Mouse (Mus musculus): Measurements from ENCODE around the gene Fosl1. TPM values are rescaled to one million over a fixed set of nuclear protein-coding genes. Genes with fewer than 3 reads are reported as not detected.
"Not testable (repeated sequence)": the region's sequence is repeated elsewhere in the genome, so short reads cannot be mapped to it uniquely, and the experiment has no call there.

Gene Fosl1
- total RNA-seq, 2 experiments from 2014 or later: not detected

DNA sequence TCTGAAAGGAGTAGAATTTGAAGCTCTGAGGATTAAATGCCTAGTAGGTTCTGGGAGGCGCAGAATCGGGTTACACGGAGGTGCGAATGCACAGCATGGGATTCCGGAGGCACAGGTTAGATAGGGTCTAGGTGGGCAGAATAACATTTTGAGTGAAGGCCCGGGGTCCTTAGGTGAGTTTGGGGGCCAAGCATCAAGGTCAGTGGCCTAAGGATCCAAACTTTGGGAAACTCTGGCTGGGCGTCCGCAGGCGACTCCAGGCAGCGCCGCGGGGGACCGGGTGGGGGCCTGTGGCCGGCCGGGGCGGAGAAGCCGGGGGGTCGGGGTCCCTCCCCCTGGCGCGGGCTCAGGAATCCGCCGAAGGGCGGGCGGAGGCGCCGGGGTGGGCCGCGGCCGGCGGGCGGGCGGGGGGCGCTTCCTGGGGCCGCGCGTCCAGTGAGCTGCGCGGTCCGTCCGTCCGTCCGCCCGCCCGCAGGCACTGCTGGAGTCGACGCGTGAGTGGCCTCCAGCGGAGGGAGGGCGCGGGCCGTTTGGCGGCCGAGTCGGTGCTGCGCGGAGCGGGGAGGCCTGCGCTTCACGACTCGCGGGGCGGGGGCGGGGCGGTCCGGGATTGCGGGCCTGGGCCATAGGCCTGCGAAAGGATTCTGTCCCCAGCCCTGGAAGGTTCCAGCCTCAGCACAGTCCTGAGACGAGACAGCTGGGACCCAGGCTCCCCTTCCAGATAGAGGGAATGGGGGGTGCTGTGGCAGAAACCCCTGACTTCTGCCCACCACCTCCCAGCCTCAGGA, 27.1 kb downstream of the Fosl1 start:
- no peak for DNase-seq (ENCODE audit: low spot score in 2 of 2)
- intact Hi-C loops (cut with DNase I): no loop called here

DNA sequence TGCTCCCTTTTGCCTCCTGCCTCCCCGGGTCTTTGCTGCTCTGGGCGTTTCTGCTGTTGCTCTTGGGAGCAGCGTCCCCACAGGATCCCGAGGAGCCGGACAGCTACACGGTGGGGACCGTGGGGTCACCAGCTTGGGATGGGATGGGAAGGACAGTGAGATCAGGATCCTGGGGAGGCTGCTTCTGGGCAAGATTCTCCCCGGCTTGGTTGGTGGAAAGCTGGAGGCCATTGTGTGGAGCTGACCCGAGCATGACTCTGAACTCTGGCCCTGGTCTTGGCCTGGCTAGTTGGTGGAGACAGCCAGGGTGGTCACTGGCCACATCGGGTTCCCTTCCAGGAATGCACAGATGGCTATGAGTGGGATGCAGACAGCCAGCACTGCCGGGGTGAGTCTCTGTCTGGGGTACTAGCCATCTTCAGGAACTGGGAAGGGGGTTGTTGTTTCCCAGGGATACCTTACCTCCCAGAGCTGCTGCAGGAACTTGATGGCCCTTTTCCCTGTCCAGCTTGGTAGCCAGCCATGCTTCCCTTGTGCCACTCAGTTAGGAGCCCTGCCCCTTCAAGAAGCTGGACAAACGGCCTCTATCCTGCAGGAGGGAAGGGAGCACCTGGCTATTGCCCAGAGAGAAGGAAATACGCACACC, 27.8 kb downstream of the Fosl1 start:
- intact Hi-C loops (cut with DNase I): no loop called here
- DNase-seq (ENCODE audit: low spot score in 2 of 2): no peak

DNA sequence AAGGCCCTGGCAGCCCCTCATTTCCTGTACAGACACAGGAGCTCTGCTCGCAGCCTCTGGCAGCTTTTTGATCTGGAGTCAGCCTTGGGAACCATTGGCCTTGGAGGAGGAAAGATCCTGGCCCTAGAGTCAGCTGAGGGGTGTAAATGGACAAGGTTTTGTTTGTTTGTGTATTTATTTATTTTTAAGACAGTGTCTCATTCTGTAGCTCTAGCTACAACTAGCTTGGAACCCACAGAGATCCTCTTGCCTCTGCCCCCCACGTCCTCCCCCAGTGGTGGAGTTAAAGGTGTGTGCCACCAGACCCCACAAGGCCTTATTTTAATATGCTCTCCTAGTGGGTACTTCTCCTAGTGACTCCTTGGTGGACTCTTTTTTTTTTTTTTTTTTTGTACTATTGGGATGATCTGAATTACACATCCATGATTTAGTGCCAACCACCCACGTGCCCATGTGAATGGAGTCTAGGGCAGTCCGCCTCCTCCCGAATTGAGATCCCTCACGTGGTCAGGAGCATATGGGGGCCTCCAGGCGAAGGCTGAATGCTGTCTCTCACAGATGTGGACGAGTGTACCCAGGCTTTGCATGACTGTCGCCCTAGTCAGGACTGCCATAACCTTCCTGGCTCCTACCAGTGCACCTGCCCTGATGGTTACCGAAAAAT, 29.8 kb downstream of the Fosl1 start:
- intact Hi-C loops (cut with DNase I): no loop called here
- peak in 1 of 2 experiments; percentile 63 for DNase-seq (ENCODE audit: low spot score in 2 of 2)

DNA sequence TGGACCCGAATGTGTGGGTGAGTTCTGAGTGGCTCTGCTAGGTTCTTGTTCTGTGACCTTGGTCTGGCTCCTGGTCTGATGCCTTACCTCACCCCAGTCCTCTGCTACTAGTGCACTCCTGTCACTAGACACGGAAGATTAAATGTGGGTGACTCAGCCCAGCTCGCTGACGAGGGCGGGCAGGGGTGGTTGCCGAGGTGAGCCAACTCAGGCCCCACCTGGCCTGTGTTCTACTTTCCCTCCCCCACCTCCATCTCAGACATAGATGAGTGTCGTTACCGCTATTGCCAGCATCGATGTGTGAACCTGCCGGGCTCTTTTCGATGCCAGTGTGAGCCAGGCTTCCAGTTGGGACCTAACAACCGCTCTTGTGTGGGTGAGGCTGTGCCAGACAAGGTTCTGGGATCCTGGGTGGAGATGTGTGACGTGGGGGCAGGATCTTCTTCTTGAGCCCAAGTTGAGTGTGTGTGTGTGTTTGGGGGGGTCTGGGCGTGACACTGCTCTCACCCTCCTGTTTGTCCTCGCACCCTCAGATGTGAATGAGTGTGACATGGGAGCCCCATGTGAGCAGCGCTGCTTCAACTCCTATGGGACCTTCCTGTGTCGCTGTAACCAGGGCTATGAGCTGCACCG, 30.4 kb downstream of the Fosl1 start:
- intact Hi-C loops (cut with DNase I): no loop called here
- DNase-seq (ENCODE audit: low spot score in 2 of 2): no peak

GRCm38 (mm10) chr19:5480016-5480415, 32.7 kb downstream of the Fosl1 start:
- intact Hi-C loops (cut with DNase I): no loop called here
- DNase-seq (ENCODE audit: low spot score in 2 of 2): no peak

DNA sequence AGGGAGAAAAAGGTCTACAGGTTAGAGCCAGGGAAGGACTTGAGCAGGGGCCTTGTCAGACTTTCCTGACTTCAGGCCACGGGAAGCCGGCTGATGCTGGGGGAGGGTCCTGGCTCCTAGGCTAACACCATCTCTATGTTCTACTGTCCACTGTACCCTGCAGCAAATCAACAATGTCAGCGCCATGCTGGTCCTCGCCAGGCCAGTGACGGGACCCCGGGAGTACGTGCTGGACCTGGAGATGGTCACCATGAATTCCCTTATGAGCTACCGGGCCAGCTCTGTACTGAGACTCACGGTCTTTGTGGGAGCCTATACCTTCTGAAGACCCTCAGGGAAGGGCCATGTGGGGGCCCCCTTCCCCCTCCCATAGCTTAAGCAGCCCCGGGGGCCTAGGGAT, 34.1 kb downstream of the Fosl1 start:
- DNase-seq (ENCODE audit: low spot score in 2 of 2): no peak
- intact Hi-C loops (cut with DNase I): no loop called here

DNA sequence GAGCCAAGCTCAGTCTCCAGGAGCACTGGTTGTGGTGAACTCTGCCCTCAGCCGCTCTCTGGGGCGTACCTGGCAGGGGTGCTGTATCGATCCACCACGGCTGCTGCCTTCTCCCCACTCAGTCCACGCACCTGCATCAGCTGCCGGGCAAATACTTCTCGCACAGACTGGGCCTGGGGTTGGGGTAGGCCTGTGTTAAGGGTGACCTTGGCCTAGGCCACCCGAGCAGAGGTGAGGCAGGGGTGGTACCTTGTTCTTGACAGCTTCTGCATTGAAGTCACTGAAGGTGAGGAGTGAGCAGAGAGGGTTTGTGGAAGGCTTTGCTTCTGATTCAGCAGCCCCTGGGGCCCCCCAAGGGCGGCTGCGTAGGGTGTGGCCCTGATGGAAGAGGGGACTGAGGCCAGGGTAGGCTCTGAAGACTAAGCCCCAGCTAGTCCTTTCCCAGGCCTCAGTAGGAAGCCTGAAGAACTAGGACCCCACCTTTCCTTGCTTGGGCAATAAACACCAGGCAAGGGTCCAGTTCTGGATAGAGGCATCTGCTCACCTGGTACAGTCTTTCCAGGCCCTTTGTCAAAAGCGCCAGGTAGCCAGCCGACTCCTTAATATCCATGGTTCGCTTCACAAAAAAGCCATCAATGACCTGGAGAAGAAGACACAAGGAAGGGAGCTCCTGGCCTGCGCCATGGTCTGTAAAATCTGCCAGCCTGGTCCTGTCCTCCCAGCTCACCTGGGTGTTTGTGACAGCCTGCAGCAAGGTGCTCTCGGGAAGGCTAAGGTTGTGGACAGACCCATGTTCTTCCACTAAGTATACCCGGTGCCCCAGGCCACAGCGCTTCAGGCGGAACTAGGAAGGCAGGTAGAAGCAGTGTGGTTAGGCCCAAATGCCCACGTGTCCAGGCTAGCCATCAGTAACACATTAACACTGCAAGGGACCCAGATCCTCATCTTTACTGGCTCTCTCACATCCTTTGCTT, 36.3 kb downstream of the Fosl1 start:
- intact Hi-C loops (cut with DNase I): no loop called here
- DNase-seq (ENCODE audit: low spot score in 2 of 2): no peak

DNA sequence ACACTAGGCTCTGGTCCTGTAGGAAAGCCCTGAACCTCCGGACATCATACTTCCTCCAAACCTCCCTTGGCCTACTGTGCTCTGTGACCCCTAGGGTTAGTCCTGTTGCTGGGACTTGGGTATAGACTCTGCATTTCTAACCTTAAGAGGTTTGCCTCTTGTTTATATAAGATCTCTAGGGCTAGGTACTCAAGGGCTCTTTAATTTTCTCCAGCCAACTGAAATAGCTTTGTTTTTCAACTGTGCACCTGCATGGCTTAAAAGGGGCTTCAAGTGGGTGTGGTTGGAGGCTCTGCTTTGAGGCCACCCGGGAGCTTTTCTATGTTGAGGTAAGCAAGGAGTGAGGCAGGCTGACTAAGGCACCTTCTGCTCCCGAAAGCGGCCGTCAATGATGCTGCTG, 37.1 kb downstream of the Fosl1 start:
- DNase-seq (ENCODE audit: low spot score in 2 of 2): no peak
- intact Hi-C loops (cut with DNase I): no loop called here

GRCm38 (mm10) chr19:5485371-5485770, 38.0 kb downstream of the Fosl1 start:
- DNase-seq (ENCODE audit: low spot score in 2 of 2): no peak
- intact Hi-C loops (cut with DNase I): no loop called here

- no peak for DNase-seq (ENCODE audit: low spot score in 2 of 2)
- intact Hi-C loops (cut with DNase I): no loop called here
These were observed 38.5 kb downstream of the Fosl1 start for GRCm38 (mm10) chr19:5485821-5486220.

DNA sequence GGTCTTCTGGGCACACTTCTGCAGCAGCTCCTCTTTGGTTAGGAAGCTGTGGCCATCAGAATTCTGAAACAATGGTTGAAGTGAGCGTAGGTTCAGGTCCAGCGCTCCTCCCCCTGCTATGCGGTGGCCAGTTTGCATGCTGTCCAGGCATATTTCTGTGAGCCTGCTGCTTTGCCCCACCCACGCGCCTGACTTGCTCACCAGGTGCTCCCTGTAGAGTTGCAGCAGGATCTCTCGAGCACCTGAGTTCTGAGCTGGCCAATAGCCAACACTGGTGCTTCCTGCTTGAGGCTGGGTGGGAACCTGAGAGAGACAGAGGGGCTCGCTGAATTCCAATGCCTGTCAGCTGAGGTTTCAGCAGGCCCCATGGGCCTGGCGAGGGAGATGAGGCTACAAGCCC, 38.9 kb downstream of the Fosl1 start:
- DNase-seq (ENCODE audit: low spot score in 2 of 2): no peak
- intact Hi-C loops (cut with DNase I): no loop called here

GRCm38 (mm10) chr19:5486771-5487170, 39.4 kb downstream of the Fosl1 start:
- no peak for DNase-seq (ENCODE audit: low spot score in 2 of 2)
- intact Hi-C loops (cut with DNase I): no loop called here

DNA sequence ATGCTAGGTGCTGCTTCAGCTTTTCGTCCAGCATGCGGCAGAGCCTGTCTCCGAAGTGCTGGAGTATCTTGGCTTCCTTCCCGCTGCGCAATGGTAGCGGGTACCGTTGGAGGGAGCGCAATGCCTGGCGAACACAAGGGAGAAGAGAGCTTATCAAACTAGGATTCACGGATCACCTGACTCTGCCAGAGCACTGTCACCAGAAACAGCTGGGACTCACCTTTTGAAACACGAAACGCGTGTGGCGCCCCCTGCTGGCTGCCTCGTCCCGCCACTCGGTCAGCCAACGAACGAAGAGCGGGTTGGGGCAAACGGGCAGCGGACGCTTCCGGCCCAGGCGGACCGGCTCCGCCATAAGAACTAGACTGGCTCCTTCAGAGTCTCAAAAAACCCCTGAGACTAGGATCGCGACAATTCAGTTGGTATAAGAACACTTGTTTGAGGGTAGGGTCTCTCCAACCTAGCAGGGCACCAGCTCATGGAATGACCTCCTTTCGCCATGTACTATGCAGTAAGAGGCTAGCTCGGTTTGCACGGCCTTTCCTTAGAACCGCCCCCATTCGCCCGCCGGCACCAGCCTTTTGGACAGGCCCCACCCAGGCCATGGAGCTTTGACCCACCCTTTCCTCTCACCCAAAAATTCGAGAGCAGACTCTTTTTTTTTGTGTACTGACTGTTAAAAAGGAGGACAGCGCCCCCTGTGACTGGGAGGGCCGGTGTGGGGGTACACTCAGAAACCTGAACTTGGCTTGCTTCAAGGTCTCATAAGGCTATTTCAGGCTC, 40.6 kb downstream of the Fosl1 start, which contains the start of gene Mus81:
Gene Mus81, minus strand, starts transcription at position 635 of the 783 bp plus-strand sequence.
- intact Hi-C loops (cut with DNase I): loop anchor here (1.0 to 2.0 kb wide), 3 partner anchors 25 to 63 kb away; partner anchors contain the start of genes AI837181, Ccdc85b and Drap1
- peak; percentile 90 to 91 for DNase-seq (ENCODE audit: low spot score in 2 of 2)

GRCm38 (mm10) chr19:5488878-5489571, 41.7 kb downstream of the Fosl1 start:
- intact Hi-C loops (cut with DNase I): loop anchor here (1.0 to 2.0 kb wide), 3 partner anchors 26 to 64 kb away; partner anchors contain the start of genes AI837181, Ccdc85b and Drap1
- DNase-seq (ENCODE audit: low spot score in 2 of 2): peak; percentile 95 to 97

DNA sequence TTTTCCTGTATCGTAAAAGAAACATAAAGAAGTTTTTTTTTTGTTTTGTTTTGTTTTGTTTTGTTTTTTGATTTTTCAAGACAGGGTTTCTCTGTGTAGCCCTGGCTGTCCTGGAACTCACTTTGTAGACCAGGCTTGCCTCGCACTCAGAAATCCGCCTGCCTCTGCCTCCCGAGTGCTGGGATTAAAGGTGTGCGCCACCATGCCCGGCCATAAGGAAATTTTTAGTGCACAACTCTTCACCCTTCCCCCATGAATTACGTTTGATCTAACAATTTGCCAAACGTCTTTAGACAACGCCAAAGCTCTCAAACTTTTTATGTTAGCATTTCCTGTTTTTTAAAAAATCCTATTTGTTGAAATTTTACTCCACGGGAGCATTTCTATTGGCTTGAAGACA, 42.4 kb downstream of the Fosl1 start:
- DNase-seq (ENCODE audit: low spot score in 2 of 2): not testable (repeated sequence)
- intact Hi-C loops (cut with DNase I): loop anchor here (1.0 to 2.0 kb wide), 4 partner anchors 21 to 65 kb away; partner anchors contain the start of genes AI837181, Ccdc85b, Drap1 and Fibp

- DNase-seq (ENCODE audit: low spot score in 2 of 2): peak; percentile 96
- intact Hi-C loops (cut with DNase I): loop anchor here (1.0 to 2.0 kb wide), 2 partner anchors 20 to 30 kb away; partner anchors contain the start of genes Fibp and Snx32
These were observed 43.1 kb downstream of the Fosl1 start, which contains the start of gene Cfl1 for GRCm38 (mm10) chr19:5490313-5490897. TSS of gene Cfl1 (plus strand) at chr19:5490455.

Data from left cerebral cortex, postnatal 36 days (tissue).